In genomic region chr3:9477386-9477785, GRCm38 (mm10) we compare ENCODE assay signal across 31 mouse cellular contexts.
"Had no signal": no experiment of that assay in that cellular context is flagged by ENCODE, and none has a peak within 500 bp of the region (broad histone marks: within the 10 kb centered on the region; RNA-seq: fewer than 3 reads in every experiment).

No protein-coding gene starts in this region.

- ATAC-seq: liver, embryonic 12.5 days; liver, postnatal 0 days; lung, postnatal 0 days; midbrain, embryonic 13.5 days; midbrain, embryonic 15.5 days had no signal

- H3K27ac ChIP-seq: left cerebral cortex, adult 2 months; limb, embryonic 10.5 days; limb, embryonic 12.5 days; limb, embryonic 13.5 days; limb, embryonic 15.5 days; liver, embryonic 12.5 days; liver, embryonic 13.5 days; liver, embryonic 14.5 days; liver, embryonic 15.5 days; lung, embryonic 15.5 days; macrophage; midbrain, embryonic 10.5 days; midbrain, embryonic 12.5 days; midbrain, embryonic 13.5 days; midbrain, embryonic 15.5 days; neural tube, embryonic 12.5 days; neural tube, embryonic 13.5 days had no signal

- DNase-seq: left cerebral cortex, postnatal 4 days; liver, embryonic 13.5 days; liver, postnatal 0 days; lung, adult 18-20 months; lung, adult 2 months; lung, embryonic 14.5 days; lung, postnatal 10 days; lung, postnatal 14 days; lung, postnatal 36 days; lung, postnatal 4 days; midbrain, embryonic 14.5 days had no signal

- H3K4me1 ChIP-seq: limb, embryonic 10.5 days; limb, embryonic 12.5 days; limb, embryonic 13.5 days; liver, embryonic 12.5 days; liver, embryonic 15.5 days; lung, embryonic 15.5 days; midbrain, embryonic 10.5 days; midbrain, embryonic 12.5 days; midbrain, embryonic 13.5 days; midbrain, embryonic 15.5 days; neural tube, embryonic 12.5 days had no signal

- H3K9ac ChIP-seq: limb, embryonic 12.5 days; limb, embryonic 13.5 days; limb, embryonic 15.5 days; liver, embryonic 12.5 days; liver, embryonic 13.5 days; liver, embryonic 14.5 days; liver, embryonic 15.5 days; liver, postnatal 0 days; lung, embryonic 14.5 days; lung, embryonic 15.5 days; midbrain, embryonic 12.5 days; midbrain, embryonic 13.5 days; midbrain, embryonic 15.5 days; neural tube, embryonic 12.5 days; neural tube, embryonic 13.5 days had no signal

- H3K4me2 ChIP-seq: limb, embryonic 12.5 days; limb, embryonic 13.5 days; limb, embryonic 15.5 days; liver, embryonic 11.5 days; liver, embryonic 12.5 days; liver, embryonic 13.5 days; liver, embryonic 15.5 days; lung, embryonic 14.5 days; lung, embryonic 15.5 days; midbrain, embryonic 12.5 days; midbrain, embryonic 13.5 days; midbrain, embryonic 15.5 days; neural tube, embryonic 12.5 days; neural tube, embryonic 13.5 days had no signal

- H3K36me3 ChIP-seq: limb, embryonic 15.5 days; liver, embryonic 12.5 days; liver, embryonic 13.5 days; liver, embryonic 15.5 days; lung, embryonic 15.5 days; midbrain, embryonic 10.5 days; midbrain, embryonic 12.5 days; midbrain, embryonic 13.5 days; midbrain, embryonic 15.5 days; neural tube, embryonic 12.5 days; neural tube, embryonic 13.5 days had no signal

- H3K27me3 ChIP-seq: limb, embryonic 12.5 days; limb, embryonic 13.5 days; limb, embryonic 15.5 days; liver, embryonic 12.5 days; liver, embryonic 13.5 days; liver, embryonic 15.5 days; lung, embryonic 15.5 days; midbrain, embryonic 12.5 days; midbrain, embryonic 13.5 days; midbrain, embryonic 15.5 days; neural tube, embryonic 12.5 days; neural tube, embryonic 13.5 days had no signal

- H3K4me3 ChIP-seq: left cerebral cortex, adult 2 months; limb, embryonic 10.5 days; limb, embryonic 12.5 days; limb, embryonic 13.5 days; limb, embryonic 15.5 days; liver, embryonic 12.5 days; liver, embryonic 13.5 days; liver, embryonic 15.5 days; lung, embryonic 15.5 days; megakaryocyte, embryonic 14.5 days; midbrain, embryonic 10.5 days; midbrain, embryonic 12.5 days; midbrain, embryonic 13.5 days; midbrain, embryonic 15.5 days; myocyte; neural tube, embryonic 12.5 days; neural tube, embryonic 13.5 days had no signal

- H3K9me3 ChIP-seq: limb, embryonic 10.5 days; limb, embryonic 12.5 days; limb, embryonic 13.5 days; limb, embryonic 15.5 days; liver, embryonic 12.5 days; liver, embryonic 13.5 days; liver, embryonic 15.5 days; lung, embryonic 15.5 days; midbrain, embryonic 10.5 days; midbrain, embryonic 12.5 days; midbrain, embryonic 13.5 days; midbrain, embryonic 15.5 days; neural tube, embryonic 12.5 days; neural tube, embryonic 13.5 days had no signal
